Mouse (Mus musculus) heart, embryonic 11.5 days (tissue): Measurements from ENCODE around the gene Rab8b. TPM values are rescaled to one million over a fixed set of nuclear protein-coding genes. Genes with fewer than 3 reads are reported as not detected.

ENCODE experiments used
- ATAC-seq: fragments of 200-750 bp; cut with Nextera tagmentation; replicated peaks from 2 replicates; pipeline ENCODE4 v1.8.0; 2017; ENCODE audit warnings: moderate library complexity; ENCODE audit not compliant: insufficient number of reproducible peaks, low FRiP score, low TSS enrichment
- H3K27ac ChIP-seq: fragments of 300-500 bp; sonication (generic); 2 replicates; pipeline ENCODE4 v1.5.1; 2014; ENCODE audit warnings: mild to moderate bottlenecking, low read depth, low read length
- H3K27me3 ChIP-seq: fragments of 300-500 bp; sonication (generic); 2 replicates; pipeline ENCODE4 v1.6.1; 2014; ENCODE audit warnings: mild to moderate bottlenecking, low read length, mixed read lengths; ENCODE audit not compliant: control insufficient read depth, insufficient read depth
- H3K36me3 ChIP-seq: fragments of 300-500 bp; sonication (generic); 2 replicates; pipeline ENCODE4 v1.6.1; 2014; ENCODE audit warnings: mild to moderate bottlenecking, low read length, moderate library complexity, mixed read lengths; ENCODE audit not compliant: control insufficient read depth, insufficient read depth
- H3K4me1 ChIP-seq: fragments of 300-500 bp; sonication (generic); 2 replicates; pipeline ENCODE4 v1.6.1; 2014; ENCODE audit warnings: low read length; ENCODE audit not compliant: control insufficient read depth, insufficient read depth
- H3K4me2 ChIP-seq: fragments of 300-500 bp; sonication (generic); 2 replicates; pipeline ENCODE4 v1.6.1; 2014; ENCODE audit warnings: mild to moderate bottlenecking, moderate library complexity
- H3K4me3 ChIP-seq: fragments of 300-500 bp; sonication (generic); 2 replicates; pipeline ENCODE4 v1.5.1; 2014; ENCODE audit warnings: low read depth, low read length
- H3K9ac ChIP-seq: fragments of 300-500 bp; sonication (generic); 2 replicates; pipeline ENCODE4 v1.6.1; 2014; ENCODE audit warnings: mild to moderate bottlenecking, low read depth, low read length, moderate library complexity
- H3K9me3 ChIP-seq: fragments of 300-500 bp; sonication (generic); replicated peaks from 2 replicates; pipeline ENCODE4 v1.6.1; 2016; ENCODE audit warnings: low read length; ENCODE audit not compliant: control insufficient read depth
- WGBS: fragments of 180-500 bp; shearing (Covaris S2); extraction: QIAGEN DNeasy Blood & Tissue Kit; methylation state at CpG from one replicate; pipeline ENCODE4 v1.1.7; 2014; ENCODE audit not compliant: insufficient replicate concordance; 5-methylcytosine and 5-hydroxymethylcytosine counted together
- polyA plus RNA-seq: library from polyadenylated mRNA; unstranded; fragments of >200 nt; fragmentation: Nextera tagmentation; extraction: Ambion mirVana; gene quantifications from 2 replicates; pipeline ENCODE4 v1.2.1, GENCODE M21; 2014

The Rab8b gene
- polyA plus RNA-seq, 1 experiment from 2014 or later = 23.6 TPM

GRCm38 (mm10) chr9:66887301-66887902 lies 32.1 kb downstream of the Rab8b start:
- Histone ChIP-seq H3K9ac (no peak overlapping the region), H3K36me3 (no peaks in the 10 kb centered on the region), H3K4me2 (no peak overlapping the region), H3K27ac (no peak overlapping the region), H3K4me1 (peaks cover 8% of the 10 kb centered on the region; the same call in 1 of the 2 replicates), H3K9me3 (no peaks in the 10 kb centered on the region), H3K4me3 (no peak overlapping the region), H3K27me3 (no peaks in the 10 kb centered on the region)
- ATAC-seq = no peak
- whole genome bisulfite sequencing = 68% methylated on average over 8 of the region's 8 CpGs

GRCm38 (mm10) chr9:66886818-66887217 lies 32.7 kb downstream of the Rab8b start:
- no peak overlapping the region for H3K9ac ChIP-seq
- H3K4me2 ChIP-seq = no peak overlapping the region
- no peaks in the 10 kb centered on the region for H3K9me3 ChIP-seq
- H3K4me3 ChIP-seq = no peak overlapping the region
- WGBS = 82% methylated on average over 6 of the region's 6 CpGs
- peaks cover 8% of the 10 kb centered on the region; the same call in 1 of the 2 replicates for H3K4me1 ChIP-seq
- H3K27me3 ChIP-seq = no peaks in the 10 kb centered on the region
- no peak for ATAC-seq
- H3K27ac ChIP-seq = no peak overlapping the region
- H3K36me3 ChIP-seq = no peaks in the 10 kb centered on the region

GRCm38 (mm10) chr9:66886366-66886765 lies 33.1 kb downstream of the Rab8b start:
- H3K9me3 ChIP-seq = no peaks in the 10 kb centered on the region
- H3K27ac ChIP-seq = no peak overlapping the region
- H3K9ac ChIP-seq = no peak overlapping the region
- ATAC-seq = no peak
- H3K27me3 ChIP-seq = no peaks in the 10 kb centered on the region
- H3K4me3 ChIP-seq = no peak overlapping the region
- 33% methylated on average over 3 of the region's 3 CpGs for WGBS
- H3K36me3 ChIP-seq = no peaks in the 10 kb centered on the region
- peaks cover 8% of the 10 kb centered on the region; the same call in 1 of the 2 replicates for H3K4me1 ChIP-seq
- H3K4me2 ChIP-seq = no peak overlapping the region

- ATAC-seq = no peak
Measured at GRCm38 (mm10) chr9:66884609-66885008, 34.9 kb downstream of the Rab8b start.

GRCm38 (mm10) chr9:66883500-66883899 lies 36.0 kb downstream of the Rab8b start:
- H3K27ac ChIP-seq = no peak overlapping the region
- 81% methylated on average over 5 of the region's 5 CpGs for WGBS
- H3K4me2 ChIP-seq = no peak overlapping the region

More at GRCm38 (mm10) chr9:66884609-66885008, 34.9 kb downstream of the Rab8b start:
- Histone ChIP-seq H3K9ac (no peak overlapping the region), H3K27ac (no peak overlapping the region), H3K27me3 (no peaks in the 10 kb centered on the region), H3K9me3 (no peaks in the 10 kb centered on the region), H3K4me3 (no peak overlapping the region), H3K36me3 (no peaks in the 10 kb centered on the region), H3K4me2 (no peak overlapping the region), H3K4me1 (peaks cover 8% of the 10 kb centered on the region; the same call in 1 of the 2 replicates)
- 62% methylated on average over 2 of the region's 2 CpGs for WGBS

GRCm38 (mm10) chr9:66882406-66882821 lies 37.1 kb downstream of the Rab8b start:
- ATAC-seq = no peak
- Histone ChIP-seq H3K36me3 (no peaks in the 10 kb centered on the region), H3K4me1 (peaks cover 8% of the 10 kb centered on the region; the same call in 1 of the 2 replicates), H3K4me3 (no peak overlapping the region), H3K9me3 (no peaks in the 10 kb centered on the region), H3K4me2 (no peak overlapping the region), H3K27ac (no peak overlapping the region), H3K27me3 (no peaks in the 10 kb centered on the region), H3K9ac (no peak overlapping the region)
- WGBS = 66% methylated on average over 8 of the region's 8 CpGs

More at GRCm38 (mm10) chr9:66883500-66883899, 36.0 kb downstream of the Rab8b start:
- Histone ChIP-seq H3K27me3 (no peaks in the 10 kb centered on the region), H3K4me1 (peaks cover 8% of the 10 kb centered on the region; the same call in 1 of the 2 replicates), H3K9ac (no peak overlapping the region), H3K9me3 (no peaks in the 10 kb centered on the region), H3K4me3 (no peak overlapping the region), H3K36me3 (no peaks in the 10 kb centered on the region)
- no peak for ATAC-seq

GRCm38 (mm10) chr9:66881858-66882257 lies 37.6 kb downstream of the Rab8b start:
- 85% methylated on average over 3 of the region's 3 CpGs for WGBS
- H3K9ac ChIP-seq = no peak overlapping the region
- H3K4me3 ChIP-seq = no peak overlapping the region
- no peaks in the 10 kb centered on the region for H3K27me3 ChIP-seq
- H3K4me2 ChIP-seq = no peak overlapping the region
- no peaks in the 10 kb centered on the region for H3K9me3 ChIP-seq
- no peak overlapping the region for H3K27ac ChIP-seq
- peaks cover 8% of the 10 kb centered on the region; the same call in 1 of the 2 replicates for H3K4me1 ChIP-seq
- no peak for ATAC-seq
- no peaks in the 10 kb centered on the region for H3K36me3 ChIP-seq

- 84% methylated on average over 2 of the region's 2 CpGs for WGBS
Measured at GRCm38 (mm10) chr9:66880752-66881151, 38.7 kb downstream of the Rab8b start.

GRCm38 (mm10) chr9:66879486-66879885 lies 40.0 kb downstream of the Rab8b start:
- Histone ChIP-seq H3K4me1 (no peaks in the 10 kb centered on the region), H3K36me3 (no peaks in the 10 kb centered on the region), H3K27ac (no peak overlapping the region), H3K9me3 (no peaks in the 10 kb centered on the region), H3K4me2 (no peak overlapping the region), H3K27me3 (no peaks in the 10 kb centered on the region), H3K4me3 (no peak overlapping the region), H3K9ac (no peak overlapping the region)
- ATAC-seq = no peak
- 85% methylated on average over 6 of the region's 6 CpGs for WGBS

More at GRCm38 (mm10) chr9:66880752-66881151, 38.7 kb downstream of the Rab8b start:
- Histone ChIP-seq H3K4me1 (no peaks in the 10 kb centered on the region), H3K27me3 (no peaks in the 10 kb centered on the region), H3K9me3 (no peaks in the 10 kb centered on the region), H3K9ac (no peak overlapping the region), H3K4me2 (no peak overlapping the region), H3K36me3 (no peaks in the 10 kb centered on the region), H3K4me3 (no peak overlapping the region), H3K27ac (no peak overlapping the region)
- ATAC-seq = no peak
